Mouse (Mus musculus) adrenal gland, adult 18-20 months (tissue): ENCODE measurements around the gene Palm3. TPM values are rescaled to one million over a fixed set of nuclear protein-coding genes. Genes with fewer than 3 reads are reported as not detected.
A peak's percentile ranks its signal among the peaks of the same experiment; 100 is the strongest.

Experiments
- DNase-seq, 2 experiments: peaks; one replicate each; pipeline ENCODE4 v3.0.0; 2021 to 2022; ENCODE audit warnings: low spot score in 2 of 2
- total RNA-seq, 2 experiments: library from RNA; stranded (reverse); gene quantifications; 1 replicate in 1 of 2; 2 replicates in 1 of 2; pipeline ENCODE4 v1.2.3; 2021

Gene Palm3
- total RNA-seq, 2 experiments from 2014 or later: 0.33 to 0.38 TPM

- no peak for DNase-seq
These were observed 1.8 kb downstream of the Palm3 start for GRCm38 (mm10) chr8:84023085-84023484.

DNA sequence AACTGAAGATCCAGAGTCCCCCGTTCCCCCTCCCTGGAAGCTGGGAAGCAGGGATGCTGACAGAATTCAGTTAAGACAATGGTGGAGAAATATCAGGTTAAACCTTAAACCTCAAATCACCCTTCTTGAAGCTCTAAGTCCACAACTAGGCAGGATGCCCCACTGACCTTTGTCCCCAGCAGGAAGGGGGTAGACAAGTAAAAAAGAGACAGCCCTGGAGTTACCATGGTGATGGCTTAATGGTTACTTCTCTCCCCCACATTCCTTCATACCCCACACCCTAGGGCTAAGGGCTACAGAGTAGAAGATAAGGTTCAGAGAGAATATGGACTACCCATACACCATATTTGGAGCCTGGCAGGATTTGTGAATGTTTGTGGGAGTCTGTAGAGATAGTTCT lies 2.4 kb downstream of the Palm3 start:
- DNase-seq: no peak

DNA sequence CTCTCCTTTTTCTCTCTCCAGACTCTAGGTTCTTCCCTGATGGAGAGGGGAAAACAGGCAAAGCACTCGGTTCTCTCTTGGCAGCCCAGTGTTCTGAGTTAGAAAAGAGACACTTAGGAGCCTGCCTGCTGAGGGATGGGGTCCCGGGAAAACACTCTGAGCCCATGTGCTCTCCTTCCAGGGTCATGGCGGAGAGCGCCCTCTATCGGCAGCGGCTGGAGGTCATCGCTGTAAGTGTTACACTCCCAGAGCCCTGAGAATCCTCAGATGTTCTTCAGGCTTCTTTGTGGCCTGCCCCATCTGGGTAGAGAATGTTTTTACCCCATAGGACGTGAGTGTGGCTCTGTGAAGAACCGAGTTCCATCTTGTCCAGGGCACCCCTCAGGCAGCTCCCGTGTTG lies 2.9 kb downstream of the Palm3 start:
- DNase-seq: peak in 1 of 2 experiments; percentile 64

- DNase-seq: peak in 1 of 2 experiments; percentile 59
These were observed 4.6 kb downstream of the Palm3 start for GRCm38 (mm10) chr8:84025863-84026262.

- no peak for DNase-seq
These were observed 6.2 kb downstream of the Palm3 start for GRCm38 (mm10) chr8:84027449-84027848.

DNA sequence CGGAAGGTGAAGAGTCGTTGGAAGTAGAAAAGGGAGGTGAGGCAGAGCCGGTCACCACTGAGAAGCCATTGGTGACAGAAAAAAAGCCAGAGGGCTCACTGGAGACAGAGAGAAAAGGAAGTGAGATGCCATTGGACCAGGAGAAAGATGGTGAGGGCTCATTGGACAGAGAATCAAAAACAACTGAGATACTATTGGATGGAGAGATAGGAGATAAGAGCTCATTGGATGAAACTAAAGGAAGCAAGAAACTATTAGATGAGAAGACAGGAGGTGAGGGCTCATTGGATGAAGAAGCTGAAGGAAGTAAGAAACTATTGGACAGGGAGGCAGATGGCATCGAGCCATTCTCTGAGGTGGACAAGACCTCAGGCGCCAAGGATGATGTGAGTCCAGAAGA lies 8.0 kb downstream of the Palm3 start:
- no peak for DNase-seq

DNA sequence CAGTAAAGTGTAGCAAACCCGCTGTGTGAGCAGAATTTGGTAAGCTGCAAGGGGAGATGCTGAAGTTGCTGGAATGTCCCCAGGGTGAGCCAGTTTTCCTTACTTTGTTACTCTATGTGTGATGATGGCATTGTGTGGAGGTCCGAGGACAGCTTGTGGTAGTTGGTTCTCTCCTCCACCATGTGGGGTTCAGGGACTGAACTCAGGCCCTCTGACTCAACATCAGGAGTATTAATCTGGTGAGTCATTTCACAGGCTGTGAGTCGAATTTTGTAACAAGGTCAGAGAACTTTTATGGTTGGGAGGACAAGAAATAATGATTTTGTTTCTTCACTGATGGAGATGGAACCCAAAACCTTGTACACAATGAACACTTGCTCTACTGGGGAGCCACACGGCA lies 11.5 kb downstream of the Palm3 start:
- no peak for DNase-seq

DNA sequence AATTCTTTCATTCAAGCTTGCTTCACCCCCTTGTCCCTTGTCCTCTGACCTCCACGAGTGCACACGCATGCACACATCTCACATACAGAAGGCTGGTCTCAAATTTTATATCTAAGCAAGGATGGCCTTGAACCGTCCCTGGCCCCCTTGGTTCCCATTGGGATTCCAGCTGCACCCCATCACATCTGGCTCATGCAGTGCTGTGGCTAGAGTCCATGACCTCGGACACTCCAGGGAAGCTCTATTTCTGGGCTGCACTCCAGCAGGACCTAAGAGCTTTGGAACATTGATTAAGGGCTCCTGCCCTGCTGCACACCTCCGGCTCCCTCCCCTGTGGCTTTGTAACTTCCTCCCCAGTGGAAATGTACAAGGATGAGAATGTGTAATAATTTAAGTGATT lies 16.7 kb downstream of the Palm3 start:
- no peak for DNase-seq

DNA sequence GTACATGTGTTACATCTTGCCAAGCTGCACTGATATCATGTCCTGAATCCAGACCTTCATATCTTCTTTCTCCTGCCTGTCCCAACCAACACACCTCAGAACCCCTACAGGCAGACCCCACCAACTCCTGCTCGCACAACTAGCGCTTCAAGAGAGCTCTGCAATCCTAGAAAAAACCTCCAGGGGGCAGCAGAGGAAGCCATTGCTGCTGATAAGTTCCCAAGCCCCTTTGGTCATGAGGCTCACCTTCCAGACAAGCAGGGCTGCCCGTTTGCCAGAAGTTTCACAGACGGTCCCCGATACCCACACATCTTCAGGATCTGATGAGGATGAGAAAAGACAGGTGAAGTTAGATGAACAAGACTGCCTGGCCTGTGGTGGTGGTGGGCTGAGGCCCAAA lies 17.8 kb downstream of the Palm3 start:
- DNase-seq: peak; percentile 65 to 67

GRCm38 (mm10) chr8:84042066-84042947 lies 21.0 kb downstream of the Palm3 start, which contains the start of gene Il27ra:
Gene Il27ra, minus strand, starts transcription at chr8:84042589.
- peak; percentile 52 to 67 for DNase-seq

DNA sequence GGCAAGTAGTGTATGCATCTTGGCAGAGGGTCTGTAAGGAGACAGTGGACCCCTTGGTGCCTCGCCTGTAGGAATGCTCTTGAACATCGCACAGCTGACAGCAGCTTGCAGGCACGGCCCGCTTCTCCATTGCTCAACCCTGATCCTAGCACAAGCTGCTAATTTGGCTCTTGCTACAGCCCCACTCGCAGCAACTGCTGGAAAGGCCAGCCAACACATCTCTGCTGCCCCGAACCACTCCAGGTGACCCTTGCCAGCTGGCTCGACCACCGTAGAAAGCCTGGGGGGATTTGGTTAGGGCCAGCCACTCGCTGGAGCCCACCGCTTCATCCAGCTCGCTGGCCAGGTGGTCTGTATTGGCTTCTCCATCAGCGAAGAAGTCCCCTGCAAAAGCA lies 21.7 kb downstream of the Palm3 start:
- no peak for DNase-seq

DNA sequence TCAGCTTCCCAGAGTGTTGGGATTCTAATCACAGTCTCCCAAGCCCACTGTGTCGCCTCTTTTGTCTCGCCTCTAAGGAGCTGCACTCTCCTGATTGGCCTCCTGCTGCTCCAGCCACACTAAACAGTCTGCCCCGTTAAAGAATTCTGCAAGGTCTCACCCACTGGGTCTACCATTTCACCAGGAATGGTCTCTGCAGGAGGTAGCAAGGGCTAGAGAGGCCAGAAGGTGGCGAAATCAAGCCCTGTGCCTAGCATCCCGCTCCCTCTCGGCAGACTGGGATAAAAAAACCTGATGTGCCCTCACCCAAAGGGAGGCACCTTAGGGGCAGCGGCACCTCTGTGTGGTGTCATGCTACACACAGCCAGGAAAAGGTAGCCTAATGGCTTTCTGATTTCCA lies 22.8 kb downstream of the Palm3 start:
- DNase-seq: no peak

GRCm38 (mm10) chr8:84044900-84045299 lies 23.6 kb downstream of the Palm3 start, which contains the start of gene Rln3:
Gene Rln3, minus strand, starts transcription at chr8:84045000.
- DNase-seq: no peak

GRCm38 (mm10) chr8:84046505-84046904 lies 25.2 kb downstream of the Palm3 start:
- DNase-seq: no peak

- DNase-seq: no peak
These were observed 26.9 kb downstream of the Palm3 start for GRCm38 (mm10) chr8:84048171-84048570.

- no peak for DNase-seq
These were observed 31.5 kb downstream of the Palm3 start for GRCm38 (mm10) chr8:84052746-84053145.

DNA sequence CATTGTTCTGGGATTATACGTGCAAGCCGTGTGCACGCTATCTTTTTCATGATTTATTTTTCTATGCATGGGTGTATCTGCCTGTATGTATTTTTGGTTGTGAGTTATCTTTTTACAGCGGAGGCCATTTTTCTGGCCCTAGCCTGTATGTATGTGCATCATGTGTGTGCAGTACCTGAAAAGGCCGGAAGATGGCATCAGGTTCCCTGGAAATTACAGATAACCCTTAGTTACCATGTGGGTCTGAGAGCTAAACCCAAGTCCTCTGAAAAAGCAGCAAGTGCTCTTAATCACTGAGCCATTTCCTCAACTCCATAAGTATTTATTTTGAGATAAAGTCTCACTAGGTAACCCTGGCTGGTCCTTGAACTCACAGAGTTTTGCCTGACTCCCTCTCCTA lies 32.0 kb downstream of the Palm3 start:
- no peak for DNase-seq

- no peak for DNase-seq
These were observed 36.6 kb downstream of the Palm3 start for GRCm38 (mm10) chr8:84057827-84058226.

DNA sequence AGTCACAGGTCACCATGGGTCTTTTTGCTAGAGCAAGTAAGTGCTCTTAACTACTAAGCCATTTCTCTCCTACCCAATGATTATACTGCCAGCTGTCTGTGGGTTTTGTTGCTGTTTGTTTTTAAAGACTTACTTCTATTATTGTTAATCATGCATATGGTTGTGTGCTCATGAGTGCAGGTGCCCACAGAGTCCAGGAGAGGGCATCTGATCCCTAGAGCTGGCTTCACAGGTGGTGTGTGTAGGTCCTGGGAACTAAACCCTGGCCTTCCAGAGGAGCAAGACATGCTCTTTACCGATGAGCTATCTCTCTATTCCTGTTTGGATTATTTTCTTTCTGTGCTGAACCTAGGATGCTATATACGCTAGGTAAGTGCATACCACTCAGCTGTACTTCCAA lies 38.0 kb downstream of the Palm3 start:
- DNase-seq: no peak

GRCm38 (mm10) chr8:84060245-84060644 lies 39.0 kb downstream of the Palm3 start:
- no peak for DNase-seq

GRCm38 (mm10) chr8:84063861-84064610 lies 42.8 kb downstream of the Palm3 start:
- DNase-seq: no peak

- no peak for DNase-seq
These were observed 43.8 kb downstream of the Palm3 start, which contains the start of gene Gm10643 for GRCm38 (mm10) chr8:84065037-84065436. Gene Gm10643, minus strand, starts transcription at chr8:84065137.
